ENCODE assay signal across 33 mouse cellular contexts in the genomic region with DNA sequence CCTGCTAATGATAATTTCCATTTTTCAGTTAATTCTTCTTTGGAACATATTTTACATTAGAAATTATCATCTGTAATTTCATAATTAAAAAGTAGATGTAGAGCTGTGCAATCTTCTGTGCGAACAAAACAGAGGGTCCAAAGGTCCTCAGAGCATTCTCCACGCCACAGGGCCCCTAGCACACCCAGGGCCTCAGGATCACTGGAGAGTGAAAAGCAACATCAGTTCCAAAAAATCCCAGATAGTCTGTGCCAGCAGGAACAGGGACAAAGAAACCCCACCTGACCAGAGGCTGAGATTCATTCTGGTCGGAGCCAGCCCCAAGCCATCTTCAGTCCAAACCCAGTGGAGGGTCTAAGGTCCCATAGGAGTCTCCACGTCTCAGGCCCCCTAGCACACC.
"Had no signal": no experiment of that assay in that cellular context is flagged by ENCODE, and none has a peak within 500 bp of the region (broad histone marks: within the 10 kb centered on the region; RNA-seq: fewer than 3 reads in every experiment).

No protein-coding gene starts in this region.

- H3K4me3 ChIP-seq: limb, embryonic 10.5 days; limb, embryonic 12.5 days; limb, embryonic 13.5 days; limb, embryonic 15.5 days; liver, embryonic 12.5 days; liver, embryonic 13.5 days; liver, embryonic 15.5 days; lung, embryonic 15.5 days; megakaryocyte, embryonic 14.5 days; midbrain, embryonic 10.5 days; midbrain, embryonic 12.5 days; midbrain, embryonic 13.5 days; midbrain, embryonic 15.5 days; myocyte; neural tube, embryonic 12.5 days; neural tube, embryonic 13.5 days had no signal

- H3K9ac ChIP-seq: limb, embryonic 12.5 days; limb, embryonic 13.5 days; limb, embryonic 15.5 days; liver, embryonic 12.5 days; liver, embryonic 13.5 days; liver, embryonic 14.5 days; liver, embryonic 15.5 days; liver, postnatal 0 days; lung, embryonic 14.5 days; lung, embryonic 15.5 days; midbrain, embryonic 12.5 days; midbrain, embryonic 13.5 days; midbrain, embryonic 15.5 days; neural tube, embryonic 12.5 days; neural tube, embryonic 13.5 days had no signal

- H3K4me1 ChIP-seq: limb, embryonic 10.5 days; limb, embryonic 12.5 days; limb, embryonic 13.5 days; limb, embryonic 15.5 days; liver, embryonic 12.5 days; liver, embryonic 13.5 days; liver, embryonic 15.5 days; lung, embryonic 15.5 days; megakaryocyte, embryonic 14.5 days; midbrain, embryonic 10.5 days; midbrain, embryonic 12.5 days; midbrain, embryonic 13.5 days; midbrain, embryonic 15.5 days; neural tube, embryonic 12.5 days; neural tube, embryonic 13.5 days had no signal

- H3K36me3 ChIP-seq: limb, embryonic 10.5 days; limb, embryonic 12.5 days; limb, embryonic 13.5 days; limb, embryonic 15.5 days; liver, embryonic 12.5 days; liver, embryonic 13.5 days; liver, embryonic 15.5 days; lung, embryonic 15.5 days; midbrain, embryonic 10.5 days; midbrain, embryonic 12.5 days; midbrain, embryonic 13.5 days; midbrain, embryonic 15.5 days; neural tube, embryonic 12.5 days; neural tube, embryonic 13.5 days had no signal

- H3K9me3 ChIP-seq: limb, embryonic 10.5 days; limb, embryonic 12.5 days; limb, embryonic 13.5 days; limb, embryonic 15.5 days; liver, embryonic 12.5 days; liver, embryonic 13.5 days; liver, embryonic 15.5 days; lung, embryonic 15.5 days; midbrain, embryonic 10.5 days; midbrain, embryonic 12.5 days; midbrain, embryonic 13.5 days; midbrain, embryonic 15.5 days; neural tube, embryonic 12.5 days; neural tube, embryonic 13.5 days had no signal

- H3K27ac ChIP-seq: limb, embryonic 10.5 days; limb, embryonic 12.5 days; limb, embryonic 13.5 days; limb, embryonic 15.5 days; liver, embryonic 12.5 days; liver, embryonic 13.5 days; liver, embryonic 14.5 days; liver, embryonic 15.5 days; lung, embryonic 15.5 days; macrophage; midbrain, embryonic 10.5 days; midbrain, embryonic 12.5 days; midbrain, embryonic 13.5 days; midbrain, embryonic 15.5 days; neural tube, embryonic 12.5 days; neural tube, embryonic 13.5 days had no signal

- H3K27me3 ChIP-seq: limb, embryonic 12.5 days; limb, embryonic 13.5 days; limb, embryonic 15.5 days; liver, embryonic 12.5 days; liver, embryonic 13.5 days; liver, embryonic 15.5 days; lung, embryonic 15.5 days; megakaryocyte, embryonic 14.5 days; midbrain, embryonic 12.5 days; midbrain, embryonic 13.5 days; midbrain, embryonic 15.5 days; neural tube, embryonic 12.5 days; neural tube, embryonic 13.5 days had no signal

- H3K4me2 ChIP-seq: limb, embryonic 12.5 days; limb, embryonic 13.5 days; limb, embryonic 15.5 days; liver, embryonic 11.5 days; liver, embryonic 12.5 days; liver, embryonic 13.5 days; liver, embryonic 15.5 days; lung, embryonic 14.5 days; lung, embryonic 15.5 days; midbrain, embryonic 11.5 days; midbrain, embryonic 12.5 days; midbrain, embryonic 13.5 days; midbrain, embryonic 15.5 days; neural tube, embryonic 12.5 days; neural tube, embryonic 13.5 days had no signal

- ATAC-seq: liver, embryonic 12.5 days; liver, postnatal 0 days; lung, postnatal 0 days; midbrain, embryonic 13.5 days; midbrain, embryonic 15.5 days; midbrain, embryonic 16.5 days had no signal

- DNase-seq: left cerebral cortex, postnatal 4 days; liver; liver, embryonic 13.5 days; liver, postnatal 0 days; lung, adult 18-20 months; lung, adult 2 months; lung, embryonic 14.5 days; lung, postnatal 10 days; lung, postnatal 14 days; lung, postnatal 36 days; lung, postnatal 4 days; midbrain, embryonic 14.5 days had no signal
